Mouse (Mus musculus) adrenal gland, postnatal 25 days (tissue): Measurements from ENCODE around the gene Nop58. TPM values are rescaled to one million over a fixed set of nuclear protein-coding genes. Genes with fewer than 3 reads are reported as not detected.
A peak's percentile ranks its signal among the peaks of the same experiment; 100 is the strongest.
"Not testable (repeated sequence)": the region's sequence is repeated elsewhere in the genome, so short reads cannot be mapped to it uniquely, and the experiment has no call there.

Experiments
- DNase-seq: peaks from one replicate; pipeline ENCODE4 v3.0.0; 2021; ENCODE audit warnings: mixed read lengths
- long read RNA-seq: library from polyadenylated mRNA; stranded (forward); transcript quantifications from one replicate; pipeline ENCODE4 v2.0.0, GENCODE M21; 2021
- total RNA-seq: library from RNA; stranded (reverse); gene quantifications from 2 replicates; pipeline ENCODE4 v1.2.3, GENCODE M21; 2021

The Nop58 gene
- 103 and 116 TPM in 2 replicates for total RNA-seq
- long read RNA-seq, full-length matches to known transcripts, result 22 of 60 reads
- long read RNA-seq, partial matches to known transcripts, result 30 of 60 reads
- long read RNA-seq, other reads (novel, unspliced or antisense), result 8 of 60 reads

DNA sequence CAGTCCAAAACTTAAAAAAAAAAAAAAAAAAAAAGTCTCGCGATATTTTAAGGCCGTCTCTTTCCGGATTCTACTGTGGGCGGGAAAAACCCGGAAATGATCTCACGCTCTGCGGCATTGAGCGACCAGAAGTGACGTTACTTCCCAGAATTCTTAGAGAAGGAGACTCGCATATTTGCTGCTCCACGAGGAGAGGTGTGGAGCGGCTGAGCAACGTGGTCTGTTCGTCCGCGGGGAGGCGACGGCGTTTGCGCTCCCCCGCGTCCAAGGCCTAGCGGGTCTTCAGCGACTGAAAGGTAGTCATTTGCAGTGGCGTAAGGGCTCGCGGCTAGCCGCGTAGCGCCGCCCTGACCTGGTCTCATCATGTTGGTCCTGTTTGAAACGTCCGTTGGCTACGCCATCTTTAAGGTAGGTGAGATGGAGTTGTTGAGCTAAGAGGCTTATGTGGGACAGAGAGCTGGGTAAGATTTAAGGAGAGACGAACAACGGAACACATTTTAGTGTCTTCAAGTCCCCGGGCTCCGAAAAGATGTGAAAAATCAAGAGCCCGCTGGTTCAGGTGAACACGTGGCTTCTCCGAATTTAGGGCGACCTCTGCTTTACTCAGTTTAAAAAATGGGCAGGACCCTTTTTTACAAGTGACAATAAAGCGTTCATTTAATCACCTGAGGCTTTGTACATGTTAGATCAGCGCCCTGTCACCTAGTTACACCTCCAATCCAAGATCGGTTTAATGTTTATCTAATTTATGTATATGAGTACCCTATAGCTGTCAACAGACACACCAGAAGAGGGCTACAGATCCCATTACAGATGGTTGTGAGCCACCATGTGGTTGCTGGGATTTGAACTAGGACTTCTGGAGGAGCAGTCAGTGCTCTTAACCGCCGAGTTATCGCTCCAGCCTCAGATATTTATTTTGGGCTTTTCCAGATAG is at the start of gene Nop58:
Gene Nop58 (plus strand): TSS at position 153 of the 937 bp plus-strand sequence.
- DNase-seq, result peak; percentile 77

GRCm38 (mm10) chr1:59636349-59636748 is 48.4 kb upstream of the Nop58 start:
- no peak for DNase-seq

GRCm38 (mm10) chr1:59638371-59638770 is 46.4 kb upstream of the Nop58 start:
- DNase-seq, result no peak

GRCm38 (mm10) chr1:59642488-59642887 is 42.3 kb upstream of the Nop58 start:
- DNase-seq, result no peak

DNA sequence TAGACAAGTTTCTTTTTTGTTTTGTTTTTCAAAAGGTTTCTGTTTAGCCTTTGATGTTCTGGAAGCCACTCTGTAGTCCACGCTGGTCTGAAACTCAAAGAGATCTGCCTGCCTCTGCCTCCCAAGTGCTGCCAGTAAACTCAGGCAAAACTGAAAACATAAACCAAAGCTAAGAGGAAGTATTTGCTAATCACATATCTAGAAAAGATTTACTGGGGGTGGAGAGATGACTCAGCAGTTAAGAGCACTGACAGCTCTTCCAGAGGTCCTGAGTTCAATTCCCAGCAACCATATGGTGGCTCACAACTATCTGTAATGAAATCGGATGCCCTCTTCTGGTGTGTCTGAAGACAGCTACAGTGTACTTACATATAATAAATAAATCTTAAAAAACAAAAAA is 38.3 kb upstream of the Nop58 start:
- not testable (repeated sequence) for DNase-seq

- DNase-seq, result no peak
These were observed 33.5 kb upstream of the Nop58 start for GRCm38 (mm10) chr1:59651201-59651819.

DNA sequence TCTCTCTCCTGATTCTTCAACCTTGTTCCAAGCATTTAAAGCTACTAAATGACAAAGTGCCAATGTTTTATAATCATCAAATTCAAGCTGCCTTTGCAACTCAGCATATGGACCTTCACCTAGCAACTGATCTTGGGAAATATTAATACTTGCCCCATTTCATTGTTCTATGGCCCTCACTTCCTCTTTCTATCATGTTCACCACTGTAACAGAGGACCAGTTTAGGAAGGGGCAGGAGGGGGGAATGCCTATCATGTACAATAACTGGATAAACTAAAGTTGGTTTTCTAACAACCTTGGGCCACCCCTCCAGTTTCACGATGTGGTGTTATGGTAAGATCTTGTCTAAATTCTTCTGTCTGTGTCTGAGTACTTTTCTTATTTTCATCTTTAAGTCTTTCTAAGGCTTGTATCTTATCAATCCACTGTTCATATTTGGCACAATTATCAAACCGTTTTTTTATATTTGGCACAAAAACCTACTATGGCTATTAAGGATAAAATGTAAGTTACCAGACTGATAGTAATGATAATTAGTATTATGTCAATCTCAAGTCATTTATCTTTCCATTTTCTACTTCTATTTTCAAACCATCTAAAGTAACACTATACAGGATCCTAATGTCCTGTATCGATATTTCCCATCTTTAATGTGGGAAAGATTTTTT is 31.4 kb upstream of the Nop58 start:
- DNase-seq, result no peak

DNA sequence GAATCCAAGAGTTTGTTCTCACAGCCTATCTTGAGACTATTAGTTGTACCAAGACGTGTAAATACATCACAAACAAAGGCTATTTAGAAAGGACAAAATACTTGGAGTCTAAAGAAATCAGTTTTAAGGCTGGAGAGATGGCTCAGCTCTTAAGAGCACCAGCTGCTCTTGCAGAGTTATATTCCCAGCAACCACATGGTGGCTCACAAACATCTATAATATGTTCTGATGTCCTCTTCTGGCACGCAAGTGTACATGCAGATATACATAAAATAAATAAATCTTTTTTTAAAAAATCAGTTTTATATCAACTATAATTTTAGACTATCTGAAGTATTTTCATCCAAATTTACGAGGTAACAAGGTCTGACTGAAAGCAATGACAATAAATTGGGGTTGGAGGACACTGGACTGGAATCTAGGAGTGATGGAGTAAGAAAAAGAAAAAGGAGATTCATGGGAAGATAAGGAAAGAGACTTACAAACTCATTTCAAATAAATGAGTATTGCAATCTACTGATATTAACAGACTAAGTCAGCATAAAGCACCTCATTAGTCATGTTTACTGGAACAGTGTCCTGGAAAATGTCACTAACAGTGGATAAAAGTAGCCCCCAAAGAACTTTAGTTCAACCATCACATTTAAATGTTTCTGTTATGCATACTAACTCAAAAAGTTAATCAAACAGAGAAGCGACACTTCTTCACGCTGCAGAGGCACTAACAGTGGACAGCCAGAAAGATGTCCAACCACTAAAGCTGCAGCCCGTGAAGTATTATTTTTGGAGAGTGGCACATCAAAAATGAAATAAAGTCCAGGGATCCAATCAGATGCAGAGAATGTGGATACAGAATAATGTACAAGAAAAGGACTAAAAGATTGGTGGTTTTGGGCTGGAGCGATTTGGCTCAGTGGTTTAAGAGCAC is 28.3 kb upstream of the Nop58 start:
- DNase-seq, result no peak

GRCm38 (mm10) chr1:59663456-59664135 is 21.2 kb upstream of the Nop58 start:
- DNase-seq, result no peak

- no peak for DNase-seq
These were observed 15.9 kb upstream of the Nop58 start for GRCm38 (mm10) chr1:59668871-59669270.

- DNase-seq, result peak; percentile 32
These were observed 14.7 kb upstream of the Nop58 start for GRCm38 (mm10) chr1:59669962-59670630.

DNA sequence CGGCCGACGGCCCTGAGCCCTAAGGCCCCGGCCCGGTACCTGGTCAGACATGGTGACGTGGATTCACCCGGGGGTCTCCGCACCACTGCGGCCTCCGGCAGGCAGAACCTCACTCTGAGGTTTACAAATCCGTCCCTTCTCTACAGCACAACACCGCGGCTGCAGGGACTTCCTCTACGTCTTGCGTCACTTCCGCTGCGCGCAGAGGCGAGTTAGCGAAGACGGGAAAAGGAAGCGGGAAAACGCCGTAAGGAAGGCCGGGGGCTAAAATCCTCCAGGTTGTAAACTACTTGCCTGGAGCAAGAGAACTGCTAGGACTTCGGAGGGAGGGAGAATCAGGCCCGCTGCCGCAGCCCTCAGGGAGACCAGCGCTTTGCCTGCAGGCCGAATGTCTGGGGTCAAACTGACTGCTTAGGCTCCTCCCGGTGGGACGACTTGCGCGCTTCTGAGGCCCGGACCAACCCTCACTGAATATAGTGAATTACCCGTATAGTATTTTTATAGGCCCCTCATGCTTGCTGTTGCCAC is 14.1 kb upstream of the Nop58 start, which contains the start of gene Sumo1:
Gene Sumo1 (minus strand): TSS at position 194 of the 528 bp plus-strand sequence.
- peak; percentile 88 for DNase-seq

GRCm38 (mm10) chr1:59673661-59674060 is 11.1 kb upstream of the Nop58 start:
- no peak for DNase-seq

DNA sequence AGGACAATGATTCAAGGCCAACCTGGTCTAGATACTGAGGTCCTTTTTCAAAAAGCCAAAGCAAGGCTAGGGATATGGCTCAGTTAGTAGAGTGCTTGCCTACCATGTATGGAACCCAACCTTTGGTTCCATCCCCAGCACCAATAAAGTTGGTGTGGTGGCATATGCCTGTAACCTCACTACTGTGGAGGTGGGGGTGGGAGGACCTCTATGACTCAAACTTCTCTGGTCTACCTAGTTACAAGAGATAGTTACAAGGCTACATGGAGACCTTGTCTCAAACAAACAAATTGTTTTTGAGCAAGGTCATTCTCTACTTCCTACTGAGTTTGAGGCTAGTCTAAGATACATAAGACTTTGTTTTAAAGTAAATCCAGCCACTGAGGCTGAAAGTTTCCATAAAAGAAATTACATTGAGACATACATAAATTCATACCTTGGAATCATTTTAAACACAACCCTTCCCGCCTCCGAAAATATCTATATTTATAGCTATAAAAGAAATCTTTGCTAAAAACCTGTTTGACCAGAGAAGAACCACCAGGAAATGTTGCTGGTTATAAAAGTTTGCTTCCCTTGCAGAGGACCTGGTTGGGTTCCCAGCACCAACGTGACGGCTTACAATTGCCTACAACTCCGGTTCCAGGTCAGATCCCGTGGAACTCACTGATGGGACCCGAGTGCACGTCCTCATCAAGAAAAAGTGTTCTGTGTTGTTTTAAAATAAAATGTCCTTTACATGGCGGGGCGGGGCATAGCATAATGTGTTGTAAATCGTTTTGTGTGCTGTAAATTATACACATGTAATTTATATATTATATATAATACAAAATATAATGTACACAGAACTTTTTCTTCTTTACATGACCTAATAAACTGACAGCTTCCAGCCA is 599 bp upstream of the Nop58 start:
- no peak for DNase-seq

DNA sequence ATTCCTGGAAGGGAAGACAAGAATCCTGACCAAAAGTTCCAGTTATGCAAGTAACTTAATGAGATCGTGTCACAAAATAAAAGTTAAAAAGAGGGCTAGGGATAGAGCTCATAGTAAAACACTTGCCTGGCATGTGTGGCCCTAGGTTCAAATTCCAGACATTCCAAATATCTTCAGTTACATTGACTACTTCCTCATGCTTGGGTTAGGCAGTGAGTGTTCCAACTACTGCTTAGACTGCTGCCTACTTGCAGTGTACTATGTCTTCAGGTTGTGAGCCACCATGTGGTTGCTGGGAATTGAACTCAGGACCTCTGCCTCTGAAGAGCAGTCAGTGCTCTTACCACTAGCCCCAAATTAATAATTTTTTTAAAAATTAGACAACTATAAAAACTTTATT is 2.7 kb downstream of the Nop58 start:
- no peak for DNase-seq

DNA sequence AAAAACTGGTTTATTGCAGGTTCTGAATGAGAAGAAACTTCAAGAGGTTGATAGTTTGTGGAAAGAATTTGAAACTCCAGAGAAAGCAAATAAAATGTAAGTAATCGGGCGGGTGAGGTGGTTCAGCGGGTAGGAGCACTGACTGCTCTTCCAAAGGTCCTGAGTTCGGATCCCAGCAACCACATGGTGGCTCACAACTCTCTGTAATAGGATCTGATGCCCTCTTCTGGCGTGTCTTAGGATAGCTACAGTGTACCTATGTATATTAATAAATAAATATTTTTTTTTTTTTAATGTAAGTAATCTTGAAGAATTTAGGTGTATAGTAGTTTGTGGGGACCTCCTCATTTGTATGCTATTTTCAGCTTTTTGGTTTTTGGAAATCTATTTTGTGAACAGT is 5.7 kb downstream of the Nop58 start:
- DNase-seq, result no peak

DNA sequence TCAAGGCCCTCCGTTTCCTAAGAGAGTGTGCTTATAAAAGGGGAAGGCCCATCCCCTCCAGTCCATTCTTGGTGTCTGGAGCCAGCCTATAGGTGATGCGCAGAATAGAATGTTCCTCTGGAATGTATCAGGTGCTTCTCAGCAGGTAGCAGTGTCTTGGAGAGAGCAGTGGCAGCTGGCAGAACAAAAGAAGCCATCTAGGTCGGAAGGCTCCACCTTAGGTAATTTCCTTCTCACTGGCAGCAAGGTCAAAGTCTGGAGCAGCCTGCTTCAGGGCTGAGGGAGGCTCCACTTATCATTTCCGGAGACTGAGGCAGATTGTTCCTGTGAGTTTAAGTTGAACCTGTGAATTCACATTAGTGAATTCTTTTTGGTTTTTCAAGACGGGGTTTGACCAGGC is 13.0 kb downstream of the Nop58 start:
- DNase-seq, result no peak

DNA sequence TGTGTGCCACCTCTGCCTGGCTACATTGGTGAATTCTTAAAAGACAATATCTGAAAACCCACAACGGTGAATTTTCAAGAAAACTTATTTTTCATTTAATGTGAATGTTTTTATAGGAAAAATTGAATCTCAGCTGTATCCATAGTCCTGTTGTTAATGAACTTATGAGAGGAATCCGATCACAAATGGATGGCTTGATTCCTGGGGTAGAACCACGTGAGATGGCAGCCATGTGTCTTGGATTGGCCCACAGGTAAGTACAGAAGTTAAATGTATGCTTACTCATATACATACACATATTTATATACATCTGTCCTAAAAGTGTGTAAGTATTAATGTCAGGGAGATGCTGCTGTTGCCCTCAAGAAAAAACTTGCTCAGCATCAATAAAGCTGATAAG is 13.4 kb downstream of the Nop58 start:
- DNase-seq, result no peak

GRCm38 (mm10) chr1:59701766-59702165 is 17.0 kb downstream of the Nop58 start:
- DNase-seq, result peak; percentile 6
